Mouse (Mus musculus): ENCODE measurements around the gene Asah2. TPM values are rescaled to one million over a fixed set of nuclear protein-coding genes. Genes with fewer than 3 reads are reported as not detected.

The Asah2 gene
- polyA plus RNA-seq, 1 experiment from 2014 or later: 1.0 TPM

DNA sequence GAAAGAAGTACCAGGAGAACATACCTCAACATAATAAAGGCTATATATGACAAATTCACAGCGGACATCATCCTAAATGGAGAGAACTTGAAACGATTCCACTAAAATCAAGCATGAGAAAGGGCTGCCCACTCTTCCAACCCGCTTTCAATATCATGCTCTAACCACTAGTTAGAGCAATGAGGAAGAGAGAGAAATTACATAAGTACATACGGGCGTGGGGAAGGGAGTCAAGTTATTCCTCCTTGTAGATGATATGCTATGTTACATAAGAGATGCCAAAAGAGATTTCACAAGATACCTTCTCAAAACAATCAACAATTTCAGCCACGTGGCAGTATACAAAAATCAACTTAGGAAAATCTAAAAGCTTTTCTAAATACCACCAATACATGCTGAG lies 117.0 kb downstream of the Asah2 start:
- DNase-seq (ENCODE audit: low spot score): no peak

DNA sequence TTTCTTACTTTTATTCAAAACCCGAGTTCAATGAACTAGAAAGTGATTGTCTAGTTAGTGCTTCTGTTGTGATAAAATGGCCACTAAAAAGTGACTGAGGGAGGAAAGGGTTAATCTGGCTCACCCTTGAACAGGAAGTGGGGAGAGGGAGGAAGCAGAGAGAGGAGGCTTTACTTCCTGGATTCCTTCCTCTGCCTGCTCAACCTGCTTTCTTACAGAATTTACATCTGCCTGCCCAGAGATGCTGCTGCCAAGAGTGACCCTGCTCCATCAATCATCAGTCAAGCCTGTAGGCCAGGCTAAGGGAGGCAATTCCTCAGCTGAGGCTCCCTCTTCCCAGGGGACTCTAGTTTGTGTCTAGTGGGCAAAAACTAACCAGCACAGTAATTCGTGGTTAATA lies 132.1 kb downstream of the Asah2 start:
- DNase-seq (ENCODE audit: low spot score): peak; percentile 62

DNA sequence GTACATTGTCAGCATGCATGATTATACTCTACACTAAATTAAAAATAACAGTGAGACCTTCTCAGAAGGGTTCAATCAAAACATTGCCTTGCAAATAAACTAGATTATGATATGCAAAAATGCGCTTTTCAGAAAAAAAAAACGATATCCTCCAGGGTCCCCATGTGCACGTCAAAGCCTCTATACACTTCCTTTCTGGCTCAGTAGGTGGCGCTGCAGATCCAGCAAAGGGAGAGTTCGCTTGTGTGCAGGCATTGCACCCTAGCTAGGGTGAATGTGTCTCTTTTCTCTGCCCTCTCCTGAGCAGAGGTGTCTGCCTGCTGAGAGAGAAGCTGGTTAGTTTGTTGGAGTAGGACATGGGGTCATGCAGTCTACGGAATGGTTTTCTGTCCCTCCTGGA lies 136.0 kb downstream of the Asah2 start:
- DNase-seq (ENCODE audit: low spot score): peak; percentile 89

DNA sequence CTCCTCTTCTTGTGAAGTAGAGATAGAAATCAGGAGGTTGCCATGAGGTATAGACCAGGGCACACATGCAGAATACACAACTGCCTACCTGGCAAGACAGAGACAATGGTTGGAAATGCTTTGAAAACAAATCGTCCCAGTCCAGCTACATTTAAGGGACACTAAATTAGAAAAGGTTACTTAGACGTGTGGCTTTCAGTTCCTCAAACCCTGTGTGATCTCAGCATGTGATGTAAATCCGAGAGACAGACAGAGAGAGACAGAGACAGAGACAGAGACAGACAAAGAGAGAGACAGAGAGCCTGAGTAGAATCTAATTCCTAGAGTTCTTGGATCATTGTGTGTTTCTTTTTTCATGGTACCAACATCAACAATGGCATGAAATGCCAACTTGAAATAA lies 136.6 kb downstream of the Asah2 start:
- no peak for DNase-seq (ENCODE audit: low spot score)

DNA sequence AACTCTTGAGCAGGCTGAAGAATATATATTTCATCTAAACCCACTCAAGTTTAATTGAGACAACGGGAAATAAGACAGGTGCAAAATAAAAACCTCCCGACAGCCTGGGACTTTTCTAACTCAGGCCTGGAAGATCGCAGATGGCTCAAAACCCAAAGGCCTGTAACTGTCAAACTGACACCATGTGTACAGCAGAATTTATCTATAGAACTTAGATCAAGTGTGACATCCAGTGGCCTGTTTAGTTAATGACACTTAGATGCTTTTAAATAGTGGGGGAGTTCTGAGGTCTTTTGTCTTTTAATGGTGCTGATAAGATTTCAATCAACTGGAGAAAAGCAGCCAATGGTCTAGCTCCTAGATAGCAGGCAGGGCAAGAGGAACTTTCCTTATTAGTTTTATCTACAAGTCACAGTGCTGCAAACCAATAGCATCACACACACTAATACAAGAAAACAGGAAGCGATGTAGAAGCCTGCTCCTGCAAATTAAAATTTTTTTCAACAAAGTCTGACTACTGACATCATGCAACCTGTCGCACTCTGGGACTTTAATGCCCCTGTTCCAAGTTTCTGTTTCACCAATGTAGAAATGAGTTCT lies 140.0 kb downstream of the Asah2 start:
- peak; percentile 18 for DNase-seq (ENCODE audit: low spot score)

DNA sequence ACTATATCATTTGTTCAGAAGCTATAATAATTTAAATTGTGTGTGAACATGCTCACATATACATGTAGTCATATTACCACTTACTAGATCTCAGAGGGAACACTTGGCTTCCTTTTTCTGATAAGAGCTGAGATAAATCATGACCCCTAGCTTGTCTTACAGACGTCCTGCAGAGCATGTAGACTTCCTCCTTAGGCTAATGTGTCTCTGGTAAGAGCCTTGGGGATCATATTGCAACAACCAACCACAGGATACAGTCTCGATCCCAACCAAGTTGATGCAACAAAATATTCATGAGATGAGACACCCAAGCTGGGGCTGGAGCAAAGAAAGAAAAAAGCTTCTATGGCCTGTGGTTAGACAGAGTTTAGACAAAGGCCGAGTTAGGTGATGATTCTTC lies 144.9 kb downstream of the Asah2 start:
- no peak for DNase-seq (ENCODE audit: low spot score)

DNA sequence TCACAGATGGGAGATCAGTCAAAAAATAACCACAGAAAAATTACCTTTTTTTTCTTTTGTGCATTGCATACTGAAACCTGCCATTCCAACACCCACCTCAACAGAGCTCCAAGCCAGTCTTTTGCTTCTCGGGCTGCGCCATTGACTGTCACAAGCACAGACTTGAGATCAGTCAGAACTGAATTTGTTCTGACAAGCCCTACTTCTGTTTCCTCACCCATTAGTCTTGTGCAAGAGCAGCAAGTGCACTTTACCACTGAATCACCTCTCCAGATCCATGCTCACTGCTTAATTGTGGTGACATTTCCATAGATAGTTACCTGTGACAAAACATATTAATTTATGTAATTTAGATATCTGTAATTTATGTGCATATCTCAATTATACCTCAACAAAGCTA lies 147.6 kb downstream of the Asah2 start:
- DNase-seq (ENCODE audit: low spot score): no peak

DNA sequence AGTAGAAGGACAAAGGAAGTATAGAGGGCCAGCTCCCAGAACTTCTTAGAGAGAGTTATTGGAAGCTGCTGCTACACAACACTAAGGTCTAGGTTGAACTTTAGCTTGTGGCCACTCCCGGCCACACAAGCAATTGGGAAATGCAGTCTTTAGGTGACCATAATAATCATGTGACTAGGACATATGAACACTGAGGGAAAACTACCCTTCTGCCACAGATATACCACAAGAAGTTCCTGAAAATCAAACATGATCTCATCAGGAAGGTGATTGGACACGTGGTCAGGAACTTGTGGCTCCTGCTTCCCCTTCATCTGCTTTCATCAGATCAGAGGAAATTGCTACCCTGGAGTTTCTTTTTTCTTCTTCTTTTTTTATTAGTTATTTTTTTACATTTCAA lies 151.7 kb downstream of the Asah2 start:
- DNase-seq (ENCODE audit: low spot score): no peak

DNA sequence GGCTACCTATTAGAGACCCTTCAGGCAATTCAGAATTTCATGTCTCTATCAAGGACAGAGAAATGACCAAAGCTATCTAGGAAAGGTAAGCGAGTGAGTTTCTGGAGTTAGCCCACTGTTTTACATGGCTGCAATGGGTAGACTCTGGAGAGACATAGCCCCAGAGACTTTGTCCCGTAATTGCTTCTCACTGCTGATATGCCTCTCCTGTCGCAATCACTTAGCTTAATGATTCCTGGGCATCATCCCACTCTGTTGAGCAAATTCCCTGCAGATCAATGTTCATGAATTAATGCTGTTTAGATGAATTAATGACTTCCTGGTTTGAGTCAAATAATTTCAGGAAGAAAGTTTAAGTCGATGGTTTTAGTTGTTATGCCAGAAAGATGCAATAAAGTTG lies 153.3 kb downstream of the Asah2 start:
- no peak for DNase-seq (ENCODE audit: low spot score)

DNA sequence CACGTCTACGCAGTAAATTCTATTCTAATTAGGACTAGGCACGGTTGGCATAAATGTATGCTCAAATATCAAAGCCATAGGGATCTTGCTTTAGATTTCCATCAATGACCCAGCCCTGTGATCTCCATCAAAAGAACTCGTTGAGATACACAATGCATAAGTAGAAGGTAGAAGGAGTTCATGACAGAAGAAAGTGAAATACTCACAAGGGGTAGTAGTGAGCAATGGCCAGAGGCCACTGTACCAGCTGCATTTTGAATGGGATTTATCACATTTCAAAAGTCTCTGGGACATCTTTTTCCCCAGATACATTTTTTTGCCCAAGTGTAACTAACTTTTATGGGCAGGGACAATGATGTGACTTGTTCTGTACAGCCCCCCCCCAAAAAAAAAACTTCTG lies 153.7 kb downstream of the Asah2 start:
- no peak for DNase-seq (ENCODE audit: low spot score)

DNA sequence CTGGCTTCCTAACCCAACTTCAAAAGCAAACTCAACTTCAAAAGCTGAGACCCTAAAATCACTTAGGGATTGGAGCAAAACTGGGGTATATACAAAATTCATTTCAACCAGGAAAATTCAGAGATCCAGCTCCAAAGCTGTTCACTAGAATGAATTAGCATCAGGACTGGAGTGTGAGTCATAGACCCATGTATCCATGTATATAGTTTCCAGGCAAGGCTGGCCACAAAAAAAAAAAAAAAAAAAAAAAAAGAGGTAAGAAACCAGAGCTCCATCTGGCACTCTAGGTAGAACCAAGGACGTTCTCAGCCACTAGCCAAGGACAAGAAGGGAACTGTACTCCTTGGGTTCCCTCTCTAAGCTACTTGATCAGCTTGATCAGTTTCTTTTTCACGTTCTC lies 154.2 kb downstream of the Asah2 start:
- no peak for DNase-seq (ENCODE audit: low spot score)

DNA sequence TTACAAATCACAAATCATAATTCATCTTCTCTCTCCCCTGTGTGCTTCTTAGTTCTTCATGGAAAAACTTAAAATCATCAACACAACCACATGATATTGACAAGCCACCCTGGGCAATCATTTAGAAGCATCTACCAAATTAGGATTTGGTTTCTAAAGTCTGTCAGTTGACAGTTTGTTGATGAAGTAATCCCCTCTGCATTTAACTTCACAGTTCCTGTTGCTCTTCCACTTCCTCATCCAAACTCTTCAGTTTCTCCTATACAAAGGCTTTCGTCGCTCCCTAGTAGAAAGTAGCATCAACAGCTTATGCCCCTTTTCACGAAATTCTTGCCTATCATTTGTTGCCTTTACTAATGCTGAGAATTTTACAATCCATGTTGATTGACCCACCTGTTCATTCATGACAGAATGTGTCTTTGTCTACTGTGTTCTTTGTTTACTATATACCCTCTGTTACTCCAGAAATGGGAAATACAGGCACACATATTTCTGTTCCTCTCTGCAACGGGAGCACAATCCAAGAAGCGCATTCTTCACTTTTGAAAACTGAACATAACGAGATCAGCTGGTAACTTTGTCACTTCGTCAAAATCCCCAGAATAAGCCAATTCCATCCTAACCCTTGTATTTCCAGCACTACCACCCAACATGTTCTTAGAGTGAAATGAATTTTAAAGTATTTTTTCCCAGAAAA lies 157.1 kb downstream of the Asah2 start:
- no peak for DNase-seq (ENCODE audit: low spot score)

Other genes starting within 250 kb of the Asah2 start
- gene A1cf, start 239.4 kb downstream of the Asah2 start, polyA plus RNA-seq (2015; fragmentation: Nextera tagmentation; extraction: Ambion mirVana): not detected in 2 replicates

All from thymus, postnatal 0 days (tissue).